Mouse (Mus musculus) ES-E14 (cell line): ENCODE measurements around the gene Adamtsl5. TPM values are rescaled to one million over a fixed set of nuclear protein-coding genes. Genes with fewer than 3 reads are reported as not detected.

ENCODE experiments used
- DNase-seq: peaks from one replicate; pipeline ENCODE4 v3.0.0-alpha.2; 2013; ENCODE audit warnings: low read depth, low spot score
- H3K27ac ChIP-seq: 2 replicates; pipeline ENCODE4 v1.5.1; 2012; ENCODE audit warnings: low read depth, mild to moderate bottlenecking, low read length, moderate library complexity, mixed read lengths; ENCODE audit not compliant: poor library complexity, insufficient read depth, severe bottlenecking
- H3K36me3 ChIP-seq: 2 replicates; pipeline ENCODE4 v1.6.1; 2012; ENCODE audit warnings: mild to moderate bottlenecking, low read length, moderate library complexity, mixed read lengths; ENCODE audit not compliant: control insufficient read depth, poor library complexity, insufficient read depth, severe bottlenecking
- H3K4me1 ChIP-seq, 2 experiments: fragments of 150-350 bp in 1 of 2; sonication (generic) in 1 of 2; 2 replicates each; pipeline ENCODE4 v1.6.1; 2012; ENCODE audit warnings: low read length in 2 of 2, mild to moderate bottlenecking in 1 of 2, mixed read lengths in 1 of 2; ENCODE audit not compliant: control insufficient read depth in 2 of 2, insufficient read depth in 2 of 2, poor library complexity in 1 of 2
- H3K4me3 ChIP-seq, 2 experiments: fragments of 150-350 bp in 1 of 2; sonication (generic) in 1 of 2; 2 replicates each; pipeline ENCODE4 v1.5.1; 2012; ENCODE audit warnings: low read length in 2 of 2, low read depth in 1 of 2, mild to moderate bottlenecking in 1 of 2, mixed read lengths in 1 of 2; ENCODE audit not compliant: insufficient read depth in 1 of 2, poor library complexity in 1 of 2, severe bottlenecking in 1 of 2
- H3K9ac ChIP-seq: 2 replicates; pipeline ENCODE4 v1.6.1; 2012; ENCODE audit warnings: low read depth, mild to moderate bottlenecking, low read length, mixed read lengths; ENCODE audit not compliant: poor library complexity, insufficient read depth, severe bottlenecking
- H3K9me3 ChIP-seq: fragments of 150-350 bp; sonication (generic); 2 replicates; pipeline ENCODE4 v1.6.1; 2012; ENCODE audit warnings: low read depth, mild to moderate bottlenecking, low read length; ENCODE audit not compliant: control insufficient read depth, insufficient read depth
- CHD2 ChIP-seq: IDR thresholded peaks from 2 replicates; pipeline ENCODE4 v1.6.1; 2014; ENCODE audit warnings: mild to moderate bottlenecking, low read depth, low read length, inconsistent platforms
- HCFC1 ChIP-seq: IDR thresholded peaks from 2 replicates; pipeline ENCODE4 v1.6.1; 2012; ENCODE audit warnings: low read length, inconsistent platforms, borderline replicate concordance; ENCODE audit not compliant: insufficient read depth
- MAFK ChIP-seq: IDR thresholded peaks from 2 replicates; pipeline ENCODE4 v1.6.1; 2014; ENCODE audit warnings: mild to moderate bottlenecking, low read depth, low read length, inconsistent platforms; ENCODE audit not compliant: insufficient read depth
- ZC3H11A ChIP-seq: IDR thresholded peaks from 2 replicates; pipeline ENCODE4 v1.6.1; 2012; ENCODE audit warnings: low read depth, mild to moderate bottlenecking, inconsistent platforms, low read length, borderline replicate concordance
- ZNF384 ChIP-seq: IDR thresholded peaks from 2 replicates; pipeline ENCODE4 v1.6.1; 2012; ENCODE audit warnings: low read depth, low read length, inconsistent platforms
- in situ Hi-C, 2 experiments: fragments of 600-800 bp; cut with MboI; formaldehyde crosslinking; loops; one replicate each; pipeline ENCODE4 v1.15.1; 2025; ENCODE audit warnings: low sequenced_read_pairs in 2 of 2, inconsistent platforms in 1 of 2; ENCODE audit not compliant: unreplicated experiment in 2 of 2
- total RNA-seq: library from RNA; depleted of rRNA; stranded (reverse); fragments of 300-350 nt; gene quantifications from 2 replicates; pipeline ENCODE4 v1.2.3, GENCODE M21; 2012

Adamtsl5 gene
- total RNA-seq, 1 experiment = 2.4 TPM

DNA sequence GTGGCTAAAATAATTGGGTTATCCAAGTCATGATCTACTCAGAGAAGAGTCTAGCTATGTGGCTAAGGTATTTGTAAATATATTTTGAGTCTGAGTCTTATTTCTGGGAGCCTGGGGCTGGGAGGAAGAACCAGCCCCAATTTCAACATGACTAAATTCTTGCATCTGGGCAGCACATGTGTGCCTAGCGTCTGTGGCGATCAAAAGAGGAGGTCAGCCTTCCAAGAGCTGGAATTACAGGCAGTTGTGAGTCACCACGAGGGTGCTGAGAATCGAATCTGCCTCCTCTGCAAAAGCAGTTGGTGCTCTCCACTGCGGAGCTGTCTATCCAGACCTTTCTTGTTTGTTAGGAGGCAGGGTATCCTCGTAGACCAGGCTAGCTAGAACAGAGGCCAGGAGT, 17.5 kb upstream of the Adamtsl5 start:
- DNase-seq = no peak
- H3K4me3 ChIP-seq = no peak overlapping the region
- TF ChIP-seq ZNF384 (no peak), CHD2 (no peak), MAFK (no peak), ZC3H11A (no peak), HCFC1 (no peak)
- in situ Hi-C loops = no loop called here
- no peaks in the 10 kb centered on the region for H3K36me3 ChIP-seq
- peaks cover 0 to 2% of the 10 kb centered on the region in 2 experiments; a peak in 1 of 4 replicates for H3K4me1 ChIP-seq
- H3K9ac ChIP-seq = no peak overlapping the region
- H3K27ac ChIP-seq = no peak overlapping the region
- H3K9me3 ChIP-seq = no peaks in the 10 kb centered on the region

DNA sequence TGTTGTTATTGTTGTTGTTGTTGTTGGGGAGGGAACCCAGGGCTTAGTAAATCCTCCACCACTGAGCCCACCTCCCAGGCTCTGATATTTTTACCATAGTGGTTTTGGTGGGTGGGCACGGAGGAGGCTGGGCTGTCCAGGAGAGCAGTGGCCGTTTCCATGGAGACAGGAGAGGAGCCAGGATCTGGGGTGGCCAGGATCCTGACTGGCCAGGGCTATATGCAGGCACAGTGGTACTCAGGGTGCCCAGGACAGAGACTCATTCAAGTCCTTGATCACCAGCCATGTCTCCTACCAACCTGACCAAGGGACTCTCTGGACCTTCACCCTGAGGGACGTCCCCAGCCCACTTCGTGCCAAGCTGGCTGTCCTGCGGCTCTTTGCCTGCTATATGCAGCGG, 15.5 kb upstream of the Adamtsl5 start:
- H3K4me1 ChIP-seq = no peaks in the 10 kb centered on the region
- no peak for TF ChIP-seq ZC3H11A
- no peak for TF ChIP-seq ZNF384
- TF ChIP-seq MAFK = no peak
- no peak for TF ChIP-seq HCFC1
- no peak for TF ChIP-seq CHD2
- no peak for DNase-seq
- H3K9me3 ChIP-seq = no peaks in the 10 kb centered on the region
- no peak overlapping the region for H3K27ac ChIP-seq
- in situ Hi-C loops = no loop called here
- no peak overlapping the region for H3K4me3 ChIP-seq
- no peak overlapping the region for H3K9ac ChIP-seq
- H3K36me3 ChIP-seq = no peaks in the 10 kb centered on the region

DNA sequence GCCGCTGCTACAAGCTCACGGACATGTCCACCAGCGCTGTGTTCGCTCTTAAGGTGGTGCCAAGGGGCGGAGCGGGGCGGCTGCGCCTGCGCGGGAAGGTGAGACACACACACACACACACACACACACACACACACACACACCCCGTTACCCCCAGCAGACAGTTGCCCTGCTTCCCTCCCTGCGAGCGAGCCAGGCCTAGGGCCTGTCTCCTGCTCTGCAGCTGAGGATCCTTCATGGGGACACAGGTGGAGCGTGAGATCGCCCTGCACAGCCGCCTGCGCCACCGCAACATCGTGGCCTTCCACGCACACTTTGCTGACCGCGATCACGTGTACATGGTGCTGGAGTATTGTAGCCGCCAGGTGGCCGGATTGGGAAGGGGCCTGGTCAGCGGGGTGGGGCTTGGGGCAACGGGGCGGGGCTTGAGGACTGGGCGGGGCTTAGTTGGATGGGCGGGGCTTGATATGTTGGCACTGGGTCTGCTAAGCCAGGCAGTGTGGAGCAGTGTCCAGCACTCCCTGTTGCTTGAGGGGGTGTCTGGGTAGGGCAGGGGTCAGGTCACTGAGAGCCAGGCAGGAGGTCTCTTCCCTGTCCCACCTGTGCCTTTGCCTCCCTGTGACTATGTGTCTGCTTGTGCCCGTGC, 9.9 kb upstream of the Adamtsl5 start:
- TF ChIP-seq ZC3H11A (no peak), MAFK (no peak), CHD2 (no peak), ZNF384 (no peak), HCFC1 (no peak)
- H3K4me3 ChIP-seq = peak overlapping the region; percentile 41 to 61; a peak in 3 of 4 replicates
- DNase-seq = no peak
- H3K36me3 ChIP-seq = no peaks in the 10 kb centered on the region
- in situ Hi-C loops = no loop called here
- no peaks in the 10 kb centered on the region for H3K9me3 ChIP-seq
- H3K4me1 ChIP-seq = peaks cover 3 to 7% of the 10 kb centered on the region in 2 experiments; a peak in 2 of 4 replicates
- H3K9ac ChIP-seq = no peak overlapping the region
- H3K27ac ChIP-seq = no peak overlapping the region

DNA sequence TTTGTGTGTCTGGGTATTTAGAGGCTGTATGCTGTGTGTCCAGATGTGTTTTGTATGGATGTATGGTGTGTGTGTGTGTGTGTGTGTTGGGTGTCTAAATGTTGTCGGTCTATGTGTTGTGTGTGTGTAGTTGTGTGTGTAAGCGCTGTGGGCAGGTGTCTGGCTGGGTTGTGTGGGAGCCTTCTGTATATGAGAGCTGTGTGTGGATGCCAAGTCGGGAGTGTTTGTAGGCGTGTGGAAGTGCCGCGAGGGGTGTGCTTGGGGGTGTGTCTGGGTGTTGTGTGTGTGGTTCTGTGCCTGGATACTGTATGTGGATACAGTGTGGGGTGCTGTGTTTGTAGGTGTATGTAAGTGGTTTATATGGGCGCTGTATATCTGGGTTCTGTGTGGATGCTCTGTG, 9.1 kb upstream of the Adamtsl5 start:
- H3K36me3 ChIP-seq = no peaks in the 10 kb centered on the region
- H3K4me3 ChIP-seq = peak overlapping the region in 1 of 2 experiments; percentile 48; a peak in 2 of 4 replicates
- peaks cover 3 to 7% of the 10 kb centered on the region in 2 experiments; a peak in 2 of 4 replicates for H3K4me1 ChIP-seq
- H3K9me3 ChIP-seq = no peaks in the 10 kb centered on the region
- H3K9ac ChIP-seq = no peak overlapping the region
- H3K27ac ChIP-seq = no peak overlapping the region
- no peak for DNase-seq
- in situ Hi-C loops = no loop called here
- TF ChIP-seq ZC3H11A (no peak), MAFK (no peak), ZNF384 (no peak), HCFC1 (no peak), CHD2 (no peak)
